Mouse (Mus musculus): ENCODE measurements around the gene Pglyrp1. TPM values are rescaled to one million over a fixed set of nuclear protein-coding genes. Genes with fewer than 3 reads are reported as not detected.

Gene Pglyrp1
- polyA plus RNA-seq, 1 experiment from 2014 or later = 1.8 TPM

- Histone ChIP-seq H3K9me3 (no peaks in the 10 kb centered on the region), H3K4me3 (replicated peaks) (peak overlapping the region; percentile 37), H3K27me3 (peaks cover 31% of the 10 kb centered on the region), H3K4me1 (peaks cover 26% of the 10 kb centered on the region), H3K4me2 (peak overlapping the region; percentile 65), H3K36me3 (replicated peaks) (no peaks in the 10 kb centered on the region), H3K27ac (no peak overlapping the region), H3K9ac (peak overlapping the region; percentile 44)
- 20% methylated on average over 33 of the region's 33 CpGs for WGBS
- peak; percentile 69 for ATAC-seq (ENCODE audit: low FRiP score)
These were observed 20.9 kb downstream of the Pglyrp1 start for GRCm38 (mm10) chr7:18891872-18892599.

GRCm38 (mm10) chr7:18893009-18893408 is 21.9 kb downstream of the Pglyrp1 start:
- peak overlapping the region; percentile 65 for H3K4me2 ChIP-seq
- H3K36me3 ChIP-seq (replicated peaks) = peaks cover 4% of the 10 kb centered on the region; the same call in 1 of the 2 replicates
- peaks cover 26% of the 10 kb centered on the region for H3K4me1 ChIP-seq
- peak; percentile 37 for ATAC-seq (ENCODE audit: low FRiP score)
- H3K9ac ChIP-seq = no peak overlapping the region; the same call in 1 of the 2 replicates
- peaks cover 31% of the 10 kb centered on the region for H3K27me3 ChIP-seq
- H3K9me3 ChIP-seq = no peaks in the 10 kb centered on the region
- 30% methylated on average over 27 of the region's 27 CpGs for WGBS
- H3K4me3 ChIP-seq (replicated peaks) = peak overlapping the region; percentile 37
- H3K27ac ChIP-seq = no peak overlapping the region

DNA sequence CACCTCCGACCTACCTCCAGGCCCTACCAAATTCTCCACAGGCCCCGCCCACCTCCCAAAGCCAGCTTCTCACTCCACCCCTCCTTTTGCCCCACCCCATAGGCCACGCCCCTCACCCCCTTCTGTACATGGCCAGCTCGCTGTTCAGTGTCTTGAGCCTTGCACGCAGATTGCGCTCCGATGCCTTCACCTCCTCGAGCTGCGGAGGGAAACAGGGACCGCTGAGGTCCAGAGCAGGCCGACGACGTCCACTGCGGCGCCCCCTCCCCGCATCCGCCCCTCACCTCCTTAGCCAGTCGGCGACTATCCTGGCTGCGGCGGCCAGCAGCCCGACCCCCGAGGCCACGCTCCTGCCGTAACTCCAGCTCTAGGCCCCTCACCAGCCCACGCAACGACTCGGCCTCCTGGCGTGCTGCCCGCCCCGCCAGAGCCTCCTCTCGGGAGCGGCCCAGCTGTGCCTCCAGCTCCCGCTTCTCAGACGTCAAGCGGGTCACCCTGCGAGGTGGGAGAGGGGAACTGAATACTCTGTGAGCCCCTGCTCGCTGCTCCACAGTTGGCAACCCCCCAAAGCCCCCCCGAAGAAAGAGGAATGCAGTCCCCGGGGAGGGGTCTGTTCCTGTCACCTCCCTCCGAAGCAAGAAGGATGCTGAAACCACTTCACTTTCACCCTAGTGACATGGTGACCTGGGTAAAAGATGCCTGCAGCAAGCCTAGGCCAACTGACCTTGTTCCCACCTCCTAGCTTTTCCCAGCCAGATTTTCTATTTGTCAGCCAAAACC is 22.7 kb downstream of the Pglyrp1 start:
- peaks cover 31% of the 10 kb centered on the region for H3K27me3 ChIP-seq
- H3K4me2 ChIP-seq = peak overlapping the region; percentile 65
- peak overlapping the region; percentile 67 for H3K9ac ChIP-seq
- peak overlapping the region; percentile 38 for H3K4me3 ChIP-seq (replicated peaks)
- H3K9me3 ChIP-seq = no peaks in the 10 kb centered on the region
- H3K4me1 ChIP-seq = peaks cover 26% of the 10 kb centered on the region
- H3K36me3 ChIP-seq (replicated peaks) = peaks cover 4% of the 10 kb centered on the region
- under 1% methylated on average over 41 of the region's 41 CpGs for WGBS
- peak; percentile 37; the same call in 1 of the 2 replicates for ATAC-seq (ENCODE audit: low FRiP score)
- no peak overlapping the region for H3K27ac ChIP-seq

GRCm38 (mm10) chr7:18896536-18896935 is 25.4 kb downstream of the Pglyrp1 start:
- Histone ChIP-seq H3K27ac (no peak overlapping the region), H3K4me2 (no peak overlapping the region), H3K4me3 (replicated peaks) (no peak overlapping the region), H3K9me3 (no peaks in the 10 kb centered on the region), H3K4me1 (peaks cover 26% of the 10 kb centered on the region), H3K36me3 (replicated peaks) (peaks cover 30% of the 10 kb centered on the region), H3K27me3 (peaks cover 31% of the 10 kb centered on the region), H3K9ac (no peak overlapping the region)
- 37% methylated on average over 5 of the region's 5 CpGs for WGBS
- no peak for ATAC-seq (ENCODE audit: low FRiP score)

- no peak for ATAC-seq (ENCODE audit: low FRiP score)
- peaks cover 37% of the 10 kb centered on the region for H3K36me3 ChIP-seq (replicated peaks)
These were observed 29.4 kb downstream of the Pglyrp1 start for GRCm38 (mm10) chr7:18900513-18900912.

DNA sequence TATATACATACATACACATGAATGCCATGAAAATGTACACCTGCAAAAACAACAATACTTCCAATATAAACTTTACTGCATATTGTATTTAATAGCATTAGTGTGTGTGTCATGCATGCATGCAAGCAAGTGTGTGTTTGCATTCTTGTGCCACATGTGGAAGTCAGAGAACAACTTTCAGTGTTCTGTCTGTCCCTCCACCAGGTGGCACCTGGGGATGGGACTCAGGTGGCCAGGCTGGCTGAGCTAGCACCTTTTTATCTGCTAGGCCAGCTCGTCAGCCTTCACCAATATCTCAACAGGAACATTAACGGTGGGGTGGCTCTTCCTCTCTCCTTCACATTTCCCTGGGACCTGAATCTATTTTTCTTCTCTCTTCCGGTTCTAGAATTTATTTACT is 31.4 kb downstream of the Pglyrp1 start:
- no peak for ATAC-seq (ENCODE audit: low FRiP score)
- H3K36me3 ChIP-seq (replicated peaks) = peaks cover 37% of the 10 kb centered on the region
- H3K27me3 ChIP-seq = no peaks in the 10 kb centered on the region
- H3K9ac ChIP-seq = no peak overlapping the region
- no peak overlapping the region for H3K4me2 ChIP-seq
- no peaks in the 10 kb centered on the region for H3K4me1 ChIP-seq
- H3K27ac ChIP-seq = no peak overlapping the region
- WGBS = 66% methylated on average over 3 of the region's 3 CpGs
- no peaks in the 10 kb centered on the region for H3K9me3 ChIP-seq
- H3K4me3 ChIP-seq (replicated peaks) = no peak overlapping the region

More at GRCm38 (mm10) chr7:18900513-18900912, 29.4 kb downstream of the Pglyrp1 start:
- peaks cover 3% of the 10 kb centered on the region; the same call in 1 of the 2 replicates for H3K4me1 ChIP-seq
- H3K4me3 ChIP-seq (replicated peaks) = no peak overlapping the region
- H3K9ac ChIP-seq = no peak overlapping the region
- no peaks in the 10 kb centered on the region for H3K9me3 ChIP-seq
- no peaks in the 10 kb centered on the region for H3K27me3 ChIP-seq
- WGBS = 92% methylated on average over 2 of the region's 2 CpGs
- H3K27ac ChIP-seq = no peak overlapping the region
- no peak overlapping the region for H3K4me2 ChIP-seq

DNA sequence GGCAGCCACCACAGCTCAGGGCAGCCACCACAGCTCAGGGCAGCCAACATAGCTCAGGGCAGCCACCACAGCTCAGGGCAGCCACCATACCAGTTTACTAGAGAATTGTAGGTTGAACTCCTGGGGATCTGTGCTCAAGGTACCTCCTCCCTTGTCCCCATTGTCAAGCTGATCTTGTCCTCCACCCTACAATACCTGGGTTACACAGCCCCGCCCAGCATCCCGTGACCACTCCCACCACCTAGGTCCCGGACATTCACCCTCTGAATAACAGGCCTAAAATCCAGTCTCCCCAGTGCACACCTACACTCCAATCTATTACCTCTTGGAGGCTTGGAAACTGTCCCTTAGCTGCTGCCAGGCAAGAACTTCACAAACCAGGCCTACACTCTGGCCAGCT is 33.8 kb downstream of the Pglyrp1 start:
- H3K9ac ChIP-seq = no peak overlapping the region
- H3K9me3 ChIP-seq = no peaks in the 10 kb centered on the region
- no peak overlapping the region for H3K27ac ChIP-seq
- no peaks in the 10 kb centered on the region for H3K27me3 ChIP-seq
- H3K4me3 ChIP-seq (replicated peaks) = no peak overlapping the region
- WGBS = 73% methylated on average over 3 of the region's 3 CpGs
- H3K36me3 ChIP-seq (replicated peaks) = peaks cover 21% of the 10 kb centered on the region
- H3K4me2 ChIP-seq = no peak overlapping the region
- ATAC-seq (ENCODE audit: low FRiP score) = no peak
- H3K4me1 ChIP-seq = peaks cover 17% of the 10 kb centered on the region

DNA sequence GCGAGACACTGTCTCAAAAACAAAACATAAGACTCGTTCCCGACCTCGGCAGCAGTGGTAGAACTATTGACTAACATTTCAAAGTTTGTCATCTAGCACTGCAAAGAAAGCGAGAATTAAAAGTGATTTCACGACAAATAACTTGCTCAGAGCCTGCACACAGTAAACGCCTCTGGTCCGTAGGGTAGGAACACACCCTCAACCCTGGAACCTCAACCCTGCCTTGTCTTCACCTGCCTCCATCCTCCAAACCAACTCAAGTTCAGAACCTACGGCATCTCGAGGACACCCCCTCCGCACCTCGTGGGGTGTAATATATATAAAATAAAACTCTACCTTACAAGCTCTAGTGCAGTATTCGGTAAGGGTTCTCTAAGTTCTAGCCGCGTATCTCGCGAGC is 38.7 kb downstream of the Pglyrp1 start:
- Histone ChIP-seq H3K4me2 (peak overlapping the region; percentile 66), H3K9ac (peak overlapping the region; percentile 65), H3K27me3 (no peaks in the 10 kb centered on the region), H3K4me3 (replicated peaks) (peak overlapping the region; percentile 71), H3K36me3 (replicated peaks) (no peaks in the 10 kb centered on the region), H3K27ac (no peak overlapping the region), H3K9me3 (no peaks in the 10 kb centered on the region), H3K4me1 (peaks cover 23% of the 10 kb centered on the region)
- WGBS = 7% methylated on average over 17 of the region's 17 CpGs
- ATAC-seq (ENCODE audit: low FRiP score) = no peak; the same call in 1 of the 2 replicates

DNA sequence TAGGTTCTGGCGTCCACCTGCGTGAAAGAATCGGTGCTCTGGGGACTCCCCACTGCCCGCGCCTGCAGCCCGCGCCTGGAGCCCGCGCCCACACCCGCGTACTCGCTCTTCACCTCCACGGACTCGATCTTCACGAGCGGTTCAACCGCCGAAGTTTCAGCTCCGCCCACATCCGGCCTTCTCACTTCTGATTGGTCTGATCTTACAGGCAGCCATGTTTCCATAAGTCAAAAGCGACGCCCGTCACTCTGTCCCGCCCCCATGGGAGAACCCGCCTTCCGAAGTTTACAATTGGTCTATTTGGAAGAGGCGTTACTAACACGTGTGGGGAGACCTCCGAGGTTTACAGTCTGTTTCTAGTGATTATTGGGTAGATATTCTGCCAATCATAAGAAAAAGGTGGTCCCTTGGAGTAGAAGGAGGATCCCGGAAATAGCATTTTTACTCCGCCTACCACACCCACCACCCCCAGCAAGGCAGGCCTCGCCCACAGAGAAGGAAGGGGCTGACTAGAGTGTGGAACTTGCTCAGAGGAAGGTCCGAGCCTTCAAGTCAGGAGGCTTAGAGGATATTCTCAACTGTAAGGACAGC is 39.2 kb downstream of the Pglyrp1 start, which contains the start of gene Ccdc61:
Gene Ccdc61 (minus strand): TSS at position 175 of the 591 bp plus-strand sequence.
- H3K4me2 ChIP-seq = peak within 1 kb of the TSS; percentile 66
- no peaks in the 10 kb centered on the region for H3K36me3 ChIP-seq (replicated peaks)
- H3K9ac ChIP-seq = peak within 1 kb of the TSS; percentile 65
- no peaks in the 10 kb centered on the region for H3K27me3 ChIP-seq
- H3K4me1 ChIP-seq = peaks cover 23% of the 10 kb centered on the region
- H3K9me3 ChIP-seq = no peaks in the 10 kb centered on the region
- peak; percentile 100 for ATAC-seq (ENCODE audit: low FRiP score)
- H3K27ac ChIP-seq = no peak within 1 kb of the TSS
- peak within 1 kb of the TSS; percentile 71 for H3K4me3 ChIP-seq (replicated peaks)
- WGBS = under 1% methylated on average over 33 of the region's 33 CpGs

DNA sequence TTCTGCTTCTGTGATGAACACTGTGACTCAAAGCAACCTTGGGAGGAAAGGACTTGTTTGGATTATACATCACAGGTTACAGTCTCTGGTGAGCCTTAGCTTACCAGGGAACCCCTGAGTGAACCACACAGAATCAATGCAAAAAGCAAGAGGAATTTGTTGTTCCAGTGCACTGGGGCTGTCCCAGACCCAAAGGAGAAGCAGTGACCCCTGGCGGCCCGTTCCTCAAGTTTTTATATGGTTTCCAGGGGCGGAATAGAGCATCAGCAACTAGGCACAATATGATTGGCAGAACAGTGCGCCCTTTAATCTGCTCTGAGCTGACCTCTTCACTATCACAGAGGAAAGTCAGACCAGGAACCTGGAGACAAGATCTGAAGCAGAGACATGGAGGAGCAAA is 45.1 kb downstream of the Pglyrp1 start:
- Histone ChIP-seq H3K36me3 (replicated peaks) (no peaks in the 10 kb centered on the region), H3K9me3 (no peaks in the 10 kb centered on the region), H3K27me3 (0 out of 2 replicates have a peak, but pooled peaks cover 2% of the 10 kb centered on the region), H3K4me1 (peaks cover 7% of the 10 kb centered on the region), H3K27ac (no peak overlapping the region), H3K4me3 (replicated peaks) (no peak overlapping the region), H3K9ac (no peak overlapping the region), H3K4me2 (no peak overlapping the region)
- no peak for ATAC-seq (ENCODE audit: low FRiP score)
- WGBS = 68% methylated on average over 4 of the region's 4 CpGs

GRCm38 (mm10) chr7:18917931-18918330 is 46.8 kb downstream of the Pglyrp1 start:
- ATAC-seq (ENCODE audit: low FRiP score) = no peak
- H3K36me3 ChIP-seq (replicated peaks) = no peaks in the 10 kb centered on the region
- no peak overlapping the region for H3K4me2 ChIP-seq
- H3K9me3 ChIP-seq = no peaks in the 10 kb centered on the region
- H3K27ac ChIP-seq = no peak overlapping the region
- H3K27me3 ChIP-seq = 0 out of 2 replicates have a peak, but pooled peaks cover 2% of the 10 kb centered on the region
- H3K9ac ChIP-seq = no peak overlapping the region
- H3K4me1 ChIP-seq = peaks cover 23% of the 10 kb centered on the region
- WGBS = 66% methylated on average over 3 of the region's 3 CpGs
- no peak overlapping the region for H3K4me3 ChIP-seq (replicated peaks)

DNA sequence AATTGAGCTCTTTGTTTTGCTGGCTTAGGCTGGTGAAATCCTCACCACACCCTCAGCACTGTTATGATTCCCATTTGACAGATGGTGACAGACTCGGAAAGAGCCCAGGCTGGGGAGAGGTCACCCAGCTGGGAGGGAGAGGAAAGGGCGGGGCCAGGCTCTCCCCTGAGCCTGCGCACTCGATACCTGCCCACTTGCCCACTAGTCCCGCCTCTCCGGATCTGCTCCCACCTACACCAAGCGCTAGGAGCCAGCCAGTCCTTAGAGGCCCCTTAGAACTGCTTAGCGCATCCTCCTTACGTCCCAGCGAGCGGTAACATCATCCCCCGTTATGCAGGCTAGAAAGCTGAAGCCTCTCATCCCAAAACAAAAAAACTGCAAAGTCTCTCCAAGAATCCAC is 49.9 kb downstream of the Pglyrp1 start:
- Histone ChIP-seq H3K4me3 (replicated peaks) (no peak overlapping the region), H3K36me3 (replicated peaks) (no peaks in the 10 kb centered on the region), H3K9me3 (no peaks in the 10 kb centered on the region), H3K27ac (peak overlapping the region; percentile 75), H3K4me2 (peak overlapping the region; percentile 23), H3K27me3 (peaks cover 2% of the 10 kb centered on the region; the same call in 1 of the 2 replicates), H3K4me1 (peaks cover 45% of the 10 kb centered on the region), H3K9ac (0 out of 2 replicates have a peak overlapping the region, but pooled peaks have one; percentile 25)
- peak; percentile 24; the same call in 1 of the 2 replicates for ATAC-seq (ENCODE audit: low FRiP score)
- WGBS = 1% methylated on average over 12 of the region's 12 CpGs
